Mouse (Mus musculus): ENCODE results near the gene Gm20517. TPM values are rescaled to one million over a fixed set of nuclear protein-coding genes. Genes with fewer than 3 reads are reported as not detected.

The Gm20517 gene
- polyA plus RNA-seq, 1 experiment from 2014 or later = 1.3 TPM

- ATAC-seq (ENCODE audit: insufficient number of reproducible peaks, low FRiP score, low TSS enrichment, low read depth) (0 out of 2 replicates have a peak, but pooled peaks have one; percentile 65), DNase-seq (ENCODE audit: low spot score) (peak; percentile 34)
- H3K9ac ChIP-seq (ENCODE audit: low read length) = no peak overlapping the region
- H3K27ac ChIP-seq (replicated peaks; ENCODE audit: low read depth, low read length) = no peak overlapping the region
- no peaks in the 10 kb centered on the region for H3K27me3 ChIP-seq (ENCODE audit: control insufficient read depth, insufficient read depth, low read length)
- H3K4me1 ChIP-seq (ENCODE audit: control insufficient read depth, insufficient read depth, low read length) = 0 out of 2 replicates have a peak, but pooled peaks cover 2% of the 10 kb centered on the region
- H3K4me2 ChIP-seq (ENCODE audit: low read depth, severe bottlenecking) = no peak overlapping the region
- no peaks in the 10 kb centered on the region for H3K36me3 ChIP-seq (ENCODE audit: control insufficient read depth, insufficient read depth, low read length)
- no peaks in the 10 kb centered on the region for H3K9me3 ChIP-seq (ENCODE audit: control insufficient read depth, low read length)
- no peak overlapping the region for H3K4me3 ChIP-seq (ENCODE audit: low read depth, low read length)
These were observed 39.0 kb upstream of the Gm20517 start for GRCm38 (mm10) chr17:47572436-47572835.

- ATAC-seq (ENCODE audit: insufficient number of reproducible peaks, low FRiP score, low TSS enrichment, low read depth) = no peak
- H3K27me3 ChIP-seq (ENCODE audit: control insufficient read depth, insufficient read depth, low read length) = no peaks in the 10 kb centered on the region
- no peak for DNase-seq (ENCODE audit: low spot score)
- H3K4me1 ChIP-seq (ENCODE audit: control insufficient read depth, insufficient read depth, low read length) = 0 out of 2 replicates have a peak, but pooled peaks cover 2% of the 10 kb centered on the region
- no peak overlapping the region for H3K27ac ChIP-seq (replicated peaks; ENCODE audit: low read depth, low read length)
- H3K9ac ChIP-seq (ENCODE audit: low read length) = no peak overlapping the region
- H3K36me3 ChIP-seq (ENCODE audit: control insufficient read depth, insufficient read depth, low read length) = no peaks in the 10 kb centered on the region
- 69% methylated on average over 8 of the region's 8 CpGs for WGBS
- H3K4me3 ChIP-seq (ENCODE audit: low read depth, low read length) = no peak overlapping the region
- no peak overlapping the region for H3K4me2 ChIP-seq (ENCODE audit: low read depth, severe bottlenecking)
- H3K9me3 ChIP-seq (ENCODE audit: control insufficient read depth, low read length) = no peaks in the 10 kb centered on the region
These were observed 37.4 kb upstream of the Gm20517 start for GRCm38 (mm10) chr17:47574028-47574427.

- Histone ChIP-seq H3K4me1 (ENCODE audit: control insufficient read depth, insufficient read depth, low read length) (0 out of 2 replicates have a peak, but pooled peaks cover 2% of the 10 kb centered on the region), H3K27me3 (ENCODE audit: control insufficient read depth, insufficient read depth, low read length) (no peaks in the 10 kb centered on the region), H3K9me3 (ENCODE audit: control insufficient read depth, low read length) (no peaks in the 10 kb centered on the region), H3K4me3 (ENCODE audit: low read depth, low read length) (no peak overlapping the region), H3K9ac (ENCODE audit: low read length) (no peak overlapping the region), H3K36me3 (ENCODE audit: control insufficient read depth, insufficient read depth, low read length) (no peaks in the 10 kb centered on the region), H3K27ac (replicated peaks; ENCODE audit: low read depth, low read length) (no peak overlapping the region), H3K4me2 (ENCODE audit: low read depth, severe bottlenecking) (no peak overlapping the region)
- 62% methylated on average over 11 of the region's 11 CpGs for WGBS
- ATAC-seq (ENCODE audit: insufficient number of reproducible peaks, low FRiP score, low TSS enrichment, low read depth) (no peak), DNase-seq (ENCODE audit: low spot score) (no peak)
These were observed 36.6 kb upstream of the Gm20517 start for GRCm38 (mm10) chr17:47574830-47575229.

- no peak for DNase-seq (ENCODE audit: low spot score)
- 0 out of 2 replicates have a peak, but pooled peaks cover 2% of the 10 kb centered on the region for H3K36me3 ChIP-seq (ENCODE audit: control insufficient read depth, insufficient read depth, low read length)
- H3K27ac ChIP-seq (replicated peaks; ENCODE audit: low read depth, low read length) = no peak overlapping the region
- H3K4me3 ChIP-seq (ENCODE audit: low read depth, low read length) = no peak overlapping the region
- H3K27me3 ChIP-seq (ENCODE audit: control insufficient read depth, insufficient read depth, low read length) = no peaks in the 10 kb centered on the region
- no peaks in the 10 kb centered on the region for H3K4me1 ChIP-seq (ENCODE audit: control insufficient read depth, insufficient read depth, low read length)
- no peak overlapping the region for H3K9ac ChIP-seq (ENCODE audit: low read length)
- no peak for ATAC-seq (ENCODE audit: insufficient number of reproducible peaks, low FRiP score, low TSS enrichment, low read depth)
- H3K9me3 ChIP-seq (ENCODE audit: control insufficient read depth, low read length) = no peaks in the 10 kb centered on the region
- no peak overlapping the region for H3K4me2 ChIP-seq (ENCODE audit: low read depth, severe bottlenecking)
- WGBS = 79% methylated on average over 6 of the region's 6 CpGs
These were observed 32.7 kb upstream of the Gm20517 start for GRCm38 (mm10) chr17:47578655-47579054.

- Histone ChIP-seq H3K36me3 (ENCODE audit: control insufficient read depth, insufficient read depth, low read length) (0 out of 2 replicates have a peak, but pooled peaks cover 2% of the 10 kb centered on the region), H3K9ac (ENCODE audit: low read length) (no peak overlapping the region), H3K9me3 (ENCODE audit: control insufficient read depth, low read length) (no peaks in the 10 kb centered on the region), H3K4me3 (ENCODE audit: low read depth, low read length) (no peak overlapping the region), H3K4me2 (ENCODE audit: low read depth, severe bottlenecking) (no peak overlapping the region), H3K4me1 (ENCODE audit: control insufficient read depth, insufficient read depth, low read length) (no peaks in the 10 kb centered on the region), H3K27me3 (ENCODE audit: control insufficient read depth, insufficient read depth, low read length) (no peaks in the 10 kb centered on the region), H3K27ac (replicated peaks; ENCODE audit: low read depth, low read length) (no peak overlapping the region)
- ATAC-seq (ENCODE audit: insufficient number of reproducible peaks, low FRiP score, low TSS enrichment, low read depth) (no peak), DNase-seq (ENCODE audit: low spot score) (no peak)
- WGBS = 90% methylated on average over 4 of the region's 4 CpGs
These were observed 30.4 kb upstream of the Gm20517 start for GRCm38 (mm10) chr17:47580962-47581361.

- DNase-seq (ENCODE audit: low spot score) (no peak), ATAC-seq (ENCODE audit: insufficient number of reproducible peaks, low FRiP score, low TSS enrichment, low read depth) (no peak)
- no peaks in the 10 kb centered on the region for H3K27me3 ChIP-seq (ENCODE audit: control insufficient read depth, insufficient read depth, low read length)
- H3K4me3 ChIP-seq (ENCODE audit: low read depth, low read length) = no peak overlapping the region
- H3K9me3 ChIP-seq (ENCODE audit: control insufficient read depth, low read length) = no peaks in the 10 kb centered on the region
- H3K36me3 ChIP-seq (ENCODE audit: control insufficient read depth, insufficient read depth, low read length) = no peaks in the 10 kb centered on the region
- 83% methylated on average over 8 of the region's 8 CpGs for WGBS
- H3K27ac ChIP-seq (replicated peaks; ENCODE audit: low read depth, low read length) = no peak overlapping the region
- H3K9ac ChIP-seq (ENCODE audit: low read length) = no peak overlapping the region
- 0 out of 2 replicates have a peak, but pooled peaks cover 3% of the 10 kb centered on the region for H3K4me1 ChIP-seq (ENCODE audit: control insufficient read depth, insufficient read depth, low read length)
- no peak overlapping the region for H3K4me2 ChIP-seq (ENCODE audit: low read depth, severe bottlenecking)
These were observed 22.9 kb upstream of the Gm20517 start for GRCm38 (mm10) chr17:47588517-47588916.

GRCm38 (mm10) chr17:47591073-47591472 lies 20.3 kb upstream of the Gm20517 start:
- H3K9ac ChIP-seq (ENCODE audit: low read length) = no peak overlapping the region
- no peak overlapping the region for H3K27ac ChIP-seq (replicated peaks; ENCODE audit: low read depth, low read length)
- peaks cover 12% of the 10 kb centered on the region for H3K4me1 ChIP-seq (ENCODE audit: control insufficient read depth, insufficient read depth, low read length)
- no peak overlapping the region for H3K4me3 ChIP-seq (ENCODE audit: low read depth, low read length)
- DNase-seq (ENCODE audit: low spot score) (no peak), ATAC-seq (ENCODE audit: insufficient number of reproducible peaks, low FRiP score, low TSS enrichment, low read depth) (no peak)
- 87% methylated on average over 3 of the region's 3 CpGs for WGBS
- H3K27me3 ChIP-seq (ENCODE audit: control insufficient read depth, insufficient read depth, low read length) = no peaks in the 10 kb centered on the region
- H3K4me2 ChIP-seq (ENCODE audit: low read depth, severe bottlenecking) = no peak overlapping the region
- H3K36me3 ChIP-seq (ENCODE audit: control insufficient read depth, insufficient read depth, low read length) = no peaks in the 10 kb centered on the region
- H3K9me3 ChIP-seq (ENCODE audit: control insufficient read depth, low read length) = no peaks in the 10 kb centered on the region

- Histone ChIP-seq H3K27ac (replicated peaks; ENCODE audit: low read depth, low read length) (peak overlapping the region; percentile 91), H3K9ac (ENCODE audit: low read length) (peak overlapping the region; percentile 89), H3K4me1 (ENCODE audit: control insufficient read depth, insufficient read depth, low read length) (peaks cover 26% of the 10 kb centered on the region), H3K36me3 (ENCODE audit: control insufficient read depth, insufficient read depth, low read length) (peaks cover 3% of the 10 kb centered on the region; the same call in 1 of the 2 replicates), H3K4me2 (ENCODE audit: low read depth, severe bottlenecking) (peak overlapping the region; percentile 87), H3K27me3 (ENCODE audit: control insufficient read depth, insufficient read depth, low read length) (no peaks in the 10 kb centered on the region), H3K4me3 (ENCODE audit: low read depth, low read length) (peak overlapping the region; percentile 92), H3K9me3 (ENCODE audit: control insufficient read depth, low read length) (no peaks in the 10 kb centered on the region)
- WGBS = under 1% methylated on average over 55 of the region's 63 CpGs
- DNase-seq (ENCODE audit: low spot score) = peak; percentile 97
- ATAC-seq (ENCODE audit: insufficient number of reproducible peaks, low FRiP score, low TSS enrichment, low read depth) = peak; percentile 80
These were observed 18.1 kb upstream of the Gm20517 start for GRCm38 (mm10) chr17:47593215-47593853.

GRCm38 (mm10) chr17:47593854-47594182 lies 17.6 kb upstream of the Gm20517 start:
- peak overlapping the region; percentile 91 for H3K27ac ChIP-seq (replicated peaks; ENCODE audit: low read depth, low read length)
- no peak for ATAC-seq (ENCODE audit: insufficient number of reproducible peaks, low FRiP score, low TSS enrichment, low read depth)
- no peaks in the 10 kb centered on the region for H3K27me3 ChIP-seq (ENCODE audit: control insufficient read depth, insufficient read depth, low read length)

More at GRCm38 (mm10) chr17:47593854-47594182, 17.6 kb upstream of the Gm20517 start:
- peak overlapping the region; percentile 92 for H3K4me3 ChIP-seq (ENCODE audit: low read depth, low read length)
- no peak for DNase-seq (ENCODE audit: low spot score)
- peak overlapping the region; percentile 89 for H3K9ac ChIP-seq (ENCODE audit: low read length)
- H3K4me2 ChIP-seq (ENCODE audit: low read depth, severe bottlenecking) = peak overlapping the region; percentile 87
- peaks cover 8% of the 10 kb centered on the region; the same call in 1 of the 2 replicates for H3K36me3 ChIP-seq (ENCODE audit: control insufficient read depth, insufficient read depth, low read length)
- WGBS = 0% methylated on average over 13 of the region's 13 CpGs
- no peaks in the 10 kb centered on the region for H3K9me3 ChIP-seq (ENCODE audit: control insufficient read depth, low read length)
- peaks cover 26% of the 10 kb centered on the region for H3K4me1 ChIP-seq (ENCODE audit: control insufficient read depth, insufficient read depth, low read length)

Measured in limb, embryonic 11.5 days (tissue).